Mouse (Mus musculus) frontal cortex, postnatal 36 days (tissue): Measurements from ENCODE around the gene Catsper3.

Experiments
- DNase-seq, 2 experiments: peaks; one replicate each; pipeline ENCODE4 v3.0.0; 2022; ENCODE audit warnings: low spot score in 2 of 2

Gene Catsper3

DNA sequence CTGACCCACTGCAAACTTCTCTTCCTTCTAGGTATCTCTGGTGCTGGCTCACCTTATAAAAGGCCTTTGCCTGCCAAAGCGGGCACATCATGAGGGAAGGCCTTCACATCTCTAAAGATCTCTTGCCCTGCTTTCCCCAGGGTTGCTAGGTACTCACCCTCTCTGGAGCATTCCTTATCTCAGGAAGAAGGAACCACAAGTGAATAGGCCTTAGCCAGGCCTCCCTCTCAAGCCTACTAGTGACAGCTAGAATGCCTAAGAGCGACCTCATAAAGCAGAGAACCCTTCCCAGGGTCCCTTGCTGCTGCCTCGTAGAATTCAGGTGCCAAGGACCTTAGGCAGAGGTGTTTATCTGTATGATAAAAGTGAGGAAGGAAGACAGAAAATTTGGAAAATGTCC is at the start of gene Catsper3:
Gene Catsper3, plus strand, starts transcription at position 301 of the 400 bp plus-strand sequence.
- DNase-seq = no peak

DNA sequence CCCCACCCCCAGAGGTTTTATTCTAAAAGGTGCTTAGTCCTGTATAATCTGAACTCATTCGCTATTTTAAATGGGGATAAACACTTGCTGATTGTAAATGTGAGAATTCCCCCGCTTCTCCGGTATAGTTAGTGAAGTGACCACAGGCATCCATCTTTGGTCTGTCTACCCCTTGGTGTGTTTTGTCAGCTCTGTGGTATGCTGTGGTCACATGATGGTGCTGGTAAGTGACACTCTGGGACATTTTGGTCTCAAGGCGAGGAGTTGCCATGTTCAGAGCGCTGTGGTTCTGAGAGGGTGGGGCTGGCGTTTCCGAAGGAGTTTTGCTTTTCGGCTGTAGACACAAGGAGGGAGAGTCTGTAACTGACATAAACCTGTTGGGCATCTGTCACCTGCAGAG is 46.5 kb upstream of the Catsper3 start:
- no peak for DNase-seq

DNA sequence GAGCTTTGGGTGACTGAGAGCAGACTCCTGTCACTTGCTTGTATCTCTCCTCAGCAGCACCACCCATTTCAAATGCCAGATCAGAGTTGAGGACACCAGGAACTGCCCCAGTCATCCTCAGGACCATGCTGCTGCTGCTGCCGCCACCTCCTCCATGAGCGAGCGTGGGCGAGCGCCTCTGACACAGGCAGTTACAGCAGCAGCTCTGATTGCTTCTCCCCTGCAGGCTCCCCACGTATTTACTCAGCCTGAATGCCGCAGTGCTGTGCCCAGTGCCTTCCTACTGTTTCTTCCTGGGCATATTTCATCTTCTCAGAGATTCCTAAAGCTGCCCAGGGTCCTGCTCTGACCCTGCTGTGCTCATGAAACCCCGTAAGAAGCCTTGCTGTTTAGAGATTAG is 42.1 kb upstream of the Catsper3 start:
- no peak for DNase-seq

DNA sequence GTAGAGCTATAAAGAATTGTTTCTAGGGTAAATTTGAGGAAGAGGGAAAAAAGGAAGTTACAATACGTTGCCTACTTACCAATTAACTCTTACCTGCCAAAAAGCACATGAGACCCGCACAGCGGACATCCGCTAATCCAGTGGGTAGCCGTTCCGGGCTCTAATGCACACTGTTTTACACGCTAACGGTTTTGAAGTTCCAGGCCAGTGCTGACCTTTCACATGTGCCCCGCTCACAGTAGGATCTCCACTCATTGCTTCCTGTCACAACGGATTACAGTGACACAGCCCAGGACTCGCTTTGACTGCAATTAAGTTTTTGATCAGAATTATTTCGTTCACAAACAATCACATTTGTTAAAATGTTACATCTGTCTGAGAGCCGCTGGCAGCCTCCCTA is 30.0 kb upstream of the Catsper3 start:
- DNase-seq = no peak

DNA sequence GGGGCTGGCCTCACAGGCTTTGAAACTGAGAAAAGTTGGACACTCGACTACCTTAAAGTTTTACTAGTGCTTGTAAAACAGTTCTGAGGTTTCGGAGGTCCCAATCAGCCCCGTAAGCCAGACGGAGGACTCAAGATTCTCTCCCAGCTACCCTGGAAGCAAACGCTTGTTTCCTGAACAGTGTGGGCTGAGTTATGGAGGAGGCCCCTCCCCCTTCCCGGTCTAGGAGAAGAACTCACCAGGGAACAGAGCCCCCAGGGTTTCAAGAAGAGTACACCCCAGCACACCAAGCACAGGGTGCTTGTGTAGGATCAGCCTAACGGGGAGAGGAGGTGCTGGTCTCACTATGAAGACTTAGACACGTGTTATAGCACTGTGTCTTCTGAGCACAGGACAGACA is 27.6 kb upstream of the Catsper3 start:
- DNase-seq = no peak

DNA sequence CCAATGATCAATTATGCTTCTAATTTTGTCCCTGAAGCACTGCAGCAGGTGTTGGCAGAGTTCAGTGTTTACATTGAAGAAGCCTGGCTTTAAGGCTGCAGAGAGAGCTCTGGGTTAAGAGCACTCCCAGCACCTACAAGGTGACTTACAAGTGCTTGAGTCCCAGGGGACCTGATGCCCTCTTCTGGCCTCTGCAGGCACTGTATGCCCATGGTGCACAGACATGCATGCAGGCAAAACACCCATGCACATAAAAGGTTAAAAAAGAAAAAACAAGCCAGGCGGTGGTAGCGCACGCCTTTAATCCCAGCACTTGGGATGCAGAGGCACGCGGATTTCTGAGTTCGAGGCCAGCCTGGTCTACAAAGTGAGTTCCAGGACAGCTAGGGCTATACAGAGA is 26.7 kb upstream of the Catsper3 start:
- DNase-seq = no peak

DNA sequence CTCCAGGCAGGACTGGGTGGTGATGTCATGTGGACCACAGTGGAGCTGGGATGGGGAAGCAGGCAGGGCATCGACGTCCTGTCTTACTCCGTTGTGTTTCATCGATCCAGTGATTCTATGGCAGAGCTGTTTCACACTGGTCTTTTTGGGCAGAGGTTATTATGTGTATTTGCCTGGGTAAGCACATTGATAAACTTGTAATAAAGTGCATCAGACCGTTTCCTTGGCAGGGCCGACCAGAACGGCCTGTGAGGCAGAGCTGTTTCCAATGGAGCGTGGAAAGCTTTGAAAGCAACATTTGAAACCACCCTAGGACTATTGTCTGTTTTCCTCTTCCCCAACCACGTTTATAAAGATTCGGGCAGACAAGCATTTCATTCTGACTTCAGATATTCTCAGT is 23.8 kb upstream of the Catsper3 start:
- no peak for DNase-seq

DNA sequence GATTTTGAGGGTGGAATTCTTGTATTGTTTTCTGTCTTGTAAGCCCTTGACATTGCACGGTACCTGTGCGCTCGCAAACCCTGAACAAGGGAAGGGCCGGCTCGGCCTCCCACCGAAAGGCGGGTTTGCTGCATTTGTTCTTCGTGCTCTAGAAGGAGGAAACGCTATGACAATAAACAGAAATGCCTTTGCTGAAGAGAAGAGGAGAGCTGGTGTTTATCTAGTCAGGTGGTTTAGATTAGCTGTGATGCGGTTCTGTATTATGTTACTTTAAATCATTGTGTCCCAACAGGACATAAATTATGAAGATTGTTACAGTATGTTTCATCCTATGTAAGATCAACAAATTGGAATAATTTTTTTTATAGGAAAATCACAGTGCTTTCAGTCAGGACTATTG is 22.9 kb upstream of the Catsper3 start:
- DNase-seq = no peak

DNA sequence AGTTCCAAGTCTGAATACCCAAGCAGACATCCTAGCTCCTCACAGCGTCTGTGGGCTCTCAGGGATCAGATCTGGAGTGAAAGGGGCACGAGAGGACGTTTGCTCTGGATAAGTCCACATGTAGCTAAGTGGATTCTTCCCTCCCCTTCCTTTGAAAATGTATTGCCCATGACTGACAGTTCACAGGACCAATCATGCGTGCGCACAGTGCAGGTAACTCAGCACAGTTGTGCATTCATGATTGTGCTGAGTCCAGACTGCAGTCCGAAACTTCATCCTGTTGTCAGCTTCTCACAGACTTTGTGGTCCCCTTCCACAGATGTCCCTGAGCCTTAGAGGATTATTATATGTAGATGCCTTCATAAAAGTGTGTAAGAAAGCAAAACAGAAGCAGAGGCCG is 10.0 kb upstream of the Catsper3 start:
- DNase-seq = no peak

DNA sequence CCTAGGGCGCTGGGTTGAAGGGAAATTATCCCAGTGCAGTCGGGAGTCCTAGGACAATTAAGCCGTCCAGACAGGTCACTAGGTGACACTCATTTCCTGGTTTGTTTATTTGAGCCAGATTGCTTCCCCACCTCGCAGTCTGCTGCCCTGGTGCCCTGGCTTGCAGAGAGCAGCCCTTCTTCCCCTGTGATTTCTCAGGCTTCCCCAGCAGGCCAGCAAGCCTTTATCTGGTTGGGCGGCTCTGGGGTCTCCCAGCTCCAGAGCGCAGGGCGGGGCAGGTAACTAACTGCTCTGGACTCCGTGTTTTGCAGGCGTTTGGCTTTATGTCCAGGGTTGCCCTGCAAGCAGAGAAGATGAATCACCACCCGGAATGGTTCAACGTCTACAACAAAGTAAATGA is 9.3 kb upstream of the Catsper3 start:
- no peak for DNase-seq

DNA sequence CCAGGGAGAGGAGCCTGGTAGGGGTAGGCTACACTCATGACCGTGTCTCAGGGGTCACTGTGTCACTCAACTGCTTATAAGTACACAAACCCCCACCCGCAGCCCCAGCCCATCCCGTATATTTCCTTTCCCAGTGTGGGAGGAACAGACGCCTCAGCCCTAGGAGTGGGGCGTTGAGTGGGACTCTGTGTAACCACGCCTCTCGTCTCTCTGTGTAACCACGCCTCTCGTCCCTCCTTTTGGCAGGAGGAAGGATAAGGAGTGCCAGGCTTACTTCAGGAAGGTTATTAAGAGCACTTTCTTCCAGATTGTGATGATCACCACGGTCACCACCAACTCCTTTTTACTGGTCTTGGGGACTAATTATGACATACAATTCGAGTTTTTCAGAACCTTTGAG is 1.8 kb downstream of the Catsper3 start:
- no peak for DNase-seq

DNA sequence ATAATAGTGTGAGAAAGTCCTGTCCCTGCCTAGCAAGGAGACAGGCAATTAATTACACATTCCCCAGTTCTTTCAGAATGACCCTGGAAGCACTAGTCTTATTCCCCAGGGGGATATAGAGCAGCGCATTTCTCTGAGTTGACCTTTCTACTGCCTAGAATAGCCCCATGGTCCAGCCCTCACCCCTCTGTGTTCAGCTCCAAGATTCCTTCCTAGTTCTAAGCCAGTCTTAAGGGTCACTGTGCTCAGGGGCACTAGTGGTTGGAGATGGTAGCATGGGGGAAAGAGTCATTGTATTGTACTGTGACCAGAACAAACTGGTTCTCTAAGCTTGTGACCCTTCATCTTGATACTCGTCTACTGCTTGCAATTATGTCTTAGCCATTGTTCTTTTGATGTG is 16.9 kb downstream of the Catsper3 start:
- DNase-seq = no peak

DNA sequence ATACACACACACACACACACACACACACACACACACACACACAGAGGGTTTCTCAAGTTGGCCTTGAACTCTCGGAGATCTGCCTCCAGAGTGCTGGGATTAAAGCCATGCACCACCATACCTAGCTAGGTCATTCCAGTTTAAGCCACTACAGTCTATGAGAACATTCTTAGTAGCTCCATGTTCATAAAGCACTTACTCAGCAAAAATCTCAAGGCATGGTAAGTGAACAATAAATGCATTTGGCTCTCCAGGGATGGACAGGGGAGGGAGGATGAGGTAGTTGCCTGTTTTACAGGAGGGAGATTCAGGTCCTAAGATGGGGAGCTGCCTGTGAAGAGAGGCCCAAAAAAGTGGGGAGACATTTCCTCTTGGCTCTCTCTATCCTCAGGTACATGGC is 19.6 kb downstream of the Catsper3 start:
- no peak for DNase-seq

DNA sequence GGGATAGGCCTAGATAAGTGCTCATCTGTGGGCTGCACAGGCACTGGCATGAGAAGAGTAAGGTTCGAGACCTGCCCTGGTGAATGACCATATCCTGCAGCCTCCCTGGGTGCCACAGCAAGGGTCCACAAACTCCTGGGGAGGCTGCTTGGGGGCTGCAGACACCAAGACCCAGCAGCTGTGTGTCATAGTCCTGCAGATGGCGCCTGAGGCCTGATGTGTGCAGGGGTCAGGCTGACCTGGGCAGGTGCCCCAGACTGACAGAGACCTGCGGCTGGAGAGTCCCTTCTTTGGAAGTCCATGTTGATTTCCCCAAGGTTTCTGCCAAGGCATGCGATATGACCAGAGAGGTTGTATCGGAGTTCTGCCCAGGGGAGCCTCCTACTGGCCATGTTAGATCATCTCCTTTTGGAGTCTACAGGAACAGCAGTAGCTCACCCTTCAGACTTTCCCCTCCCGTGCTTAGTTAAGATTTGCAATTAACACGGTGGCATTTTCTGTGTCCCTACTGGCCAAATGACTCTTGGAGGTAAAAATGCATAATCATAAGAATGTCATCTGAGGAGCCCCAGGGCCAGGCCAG is 24.8 kb downstream of the Catsper3 start:
- DNase-seq = no peak

DNA sequence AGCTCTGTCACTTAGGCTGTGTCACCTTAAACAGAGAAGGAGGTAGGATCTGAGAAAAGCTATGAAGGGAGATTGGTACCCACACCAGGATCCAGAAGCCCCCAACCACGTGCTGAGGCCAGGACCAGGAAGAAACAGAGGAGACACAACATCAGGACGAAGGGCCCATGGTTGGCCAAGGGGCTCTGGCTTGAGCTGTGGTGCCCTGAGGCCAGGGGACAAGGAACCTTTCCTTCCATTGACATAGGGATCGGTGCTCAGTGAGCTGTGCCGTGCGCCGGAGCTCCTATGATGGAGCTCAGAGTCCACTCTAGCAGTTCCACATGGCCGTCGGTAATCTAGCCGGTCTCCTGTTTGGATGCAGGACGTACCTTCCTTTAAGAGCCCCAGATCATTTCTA is 25.3 kb downstream of the Catsper3 start:
- no peak for DNase-seq

DNA sequence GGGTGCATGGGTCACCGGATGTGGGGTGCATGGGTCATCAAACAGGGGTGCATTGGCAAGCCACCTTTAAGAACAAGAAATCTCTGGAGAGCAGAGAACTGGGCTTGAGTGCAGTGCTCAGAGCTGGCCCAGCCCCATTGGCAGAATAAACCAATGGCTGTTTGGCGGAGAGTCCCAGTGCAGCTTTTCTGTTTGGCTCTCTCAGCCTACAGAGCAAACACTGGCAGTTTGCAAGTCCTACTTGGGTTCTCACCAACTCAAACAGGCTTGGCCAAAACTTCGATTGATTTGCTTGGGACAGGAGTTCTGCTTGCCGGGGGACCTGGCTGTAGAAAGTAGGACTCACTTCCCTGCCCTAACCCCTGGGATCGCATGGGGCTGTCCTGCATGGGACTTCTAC is 26.6 kb downstream of the Catsper3 start:
- DNase-seq = no peak

DNA sequence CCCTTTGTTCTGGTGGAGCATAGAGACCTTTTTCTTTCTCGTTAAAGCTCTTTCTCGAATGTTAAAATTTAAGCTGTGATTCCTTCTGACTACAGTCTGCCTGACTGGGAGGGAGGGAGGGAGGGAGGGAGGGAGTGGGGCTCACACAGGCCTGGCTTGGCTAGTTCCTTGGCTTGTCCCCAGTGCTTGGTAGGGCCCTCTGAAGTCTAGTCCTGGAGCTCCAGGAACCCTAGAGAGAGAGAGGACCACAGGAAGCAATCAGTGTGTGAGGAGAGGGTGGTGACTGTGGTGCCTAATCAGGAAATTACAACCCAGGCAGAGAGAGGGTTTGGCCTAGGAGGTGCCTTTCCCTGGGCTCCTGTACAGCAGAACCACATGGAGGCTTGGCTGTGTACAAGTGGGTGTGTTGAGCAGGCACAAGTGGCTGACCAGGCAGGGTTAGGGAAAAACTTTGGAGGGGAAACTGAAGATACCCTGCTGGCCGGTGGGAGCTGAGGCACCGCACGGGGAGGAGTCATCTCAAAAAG is 29.2 kb downstream of the Catsper3 start:
- no peak for DNase-seq

DNA sequence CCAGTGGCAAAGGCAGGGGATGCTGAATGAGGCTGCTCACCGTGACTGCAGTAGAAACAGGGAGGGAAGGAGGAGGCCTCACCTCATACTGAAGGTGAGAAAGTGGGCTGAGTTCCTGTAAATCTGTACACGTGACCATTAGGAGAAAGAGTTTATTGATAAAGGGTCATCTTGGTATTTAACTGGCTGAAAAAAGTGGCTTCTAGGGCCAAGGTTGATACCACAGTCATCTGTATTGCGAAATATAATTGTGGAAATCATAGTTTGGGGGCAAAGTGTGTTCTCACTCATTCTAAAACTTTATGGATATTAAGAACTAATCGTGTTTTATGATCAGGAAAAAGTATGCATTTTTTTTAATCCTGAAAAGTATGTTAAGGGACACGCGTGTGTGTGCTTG is 30.5 kb downstream of the Catsper3 start:
- no peak for DNase-seq

DNA sequence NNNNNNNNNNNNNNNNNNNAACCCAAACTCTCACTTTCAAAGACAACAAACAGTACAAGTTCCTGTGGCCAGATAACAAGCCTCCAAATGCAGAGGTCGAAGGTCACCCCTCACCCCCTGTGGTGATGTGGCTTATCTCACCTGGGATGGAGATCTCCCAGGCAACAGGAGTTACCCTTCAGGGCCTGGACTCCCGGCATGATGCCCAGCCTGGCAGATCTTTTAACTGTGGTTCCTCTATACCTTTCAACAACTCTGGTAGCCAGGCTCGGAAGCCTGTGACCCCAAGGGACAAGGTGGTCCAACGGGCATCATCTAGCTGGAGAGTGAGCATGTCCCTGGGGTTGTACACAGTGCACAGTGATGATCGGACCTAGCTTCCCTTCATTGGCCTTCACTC is 38.1 kb downstream of the Catsper3 start:
- DNase-seq = no peak

DNA sequence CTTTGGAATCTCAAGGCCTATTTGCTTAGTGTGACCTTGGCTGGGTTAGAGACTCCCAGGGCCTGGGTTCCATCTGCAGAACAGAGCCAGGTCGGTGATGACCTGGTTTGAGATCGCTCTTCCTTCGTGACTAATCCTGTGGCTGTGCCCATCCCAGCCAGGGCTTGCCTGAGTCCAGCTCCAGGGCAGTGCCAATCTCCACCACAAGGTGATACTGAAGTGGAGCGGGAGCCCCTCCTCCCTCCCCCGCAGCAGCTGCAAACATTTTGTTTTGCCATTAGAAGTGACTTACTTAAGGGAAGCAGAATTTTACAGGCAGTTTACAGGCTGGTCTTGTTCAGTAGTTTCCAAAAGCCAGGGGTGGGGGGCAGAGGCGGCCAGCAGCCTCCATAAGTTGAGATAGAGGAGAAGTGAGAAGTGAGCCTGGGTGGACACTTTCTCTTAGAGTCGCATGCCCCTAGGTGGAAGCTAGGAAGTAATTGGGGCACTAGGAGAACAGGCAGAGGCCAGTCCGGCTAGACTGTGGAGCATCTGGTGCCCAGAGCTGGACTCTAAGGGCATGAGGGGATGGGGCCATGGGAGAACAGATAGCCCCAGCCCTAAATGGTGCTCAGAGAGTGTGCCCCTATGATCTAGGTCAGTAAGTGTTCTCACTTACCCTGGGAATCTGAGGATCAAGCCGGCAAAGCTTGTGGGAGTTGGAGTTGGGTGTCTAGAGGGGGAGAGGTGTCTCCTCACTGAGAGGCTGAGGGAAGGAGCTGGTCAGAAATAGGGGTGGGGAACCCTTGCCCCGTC is 40.0 kb downstream of the Catsper3 start:
- no peak for DNase-seq

DNA sequence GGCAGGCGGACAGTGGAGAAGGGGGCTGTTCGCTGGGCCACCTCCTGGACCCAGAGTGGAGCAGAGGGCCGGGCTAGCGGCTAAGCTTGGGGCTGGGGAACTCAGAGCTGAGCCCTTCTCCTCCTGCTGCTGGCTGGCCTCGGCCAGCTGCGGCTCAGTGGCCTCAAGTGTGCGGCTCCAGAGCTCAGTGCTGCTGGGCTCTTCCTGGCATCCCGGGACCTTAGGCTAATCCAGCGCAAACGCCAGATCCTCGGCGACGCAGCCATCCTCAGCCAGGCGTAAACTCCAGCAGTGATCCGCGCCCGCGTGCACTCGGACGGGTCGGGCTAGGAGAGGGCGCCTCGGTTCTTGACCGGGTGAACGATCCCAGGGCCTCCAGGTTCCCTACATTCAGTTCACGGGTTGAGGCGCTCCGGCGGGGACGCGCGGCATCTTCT is 40.9 kb downstream of the Catsper3 start:
- DNase-seq = no peak

DNA sequence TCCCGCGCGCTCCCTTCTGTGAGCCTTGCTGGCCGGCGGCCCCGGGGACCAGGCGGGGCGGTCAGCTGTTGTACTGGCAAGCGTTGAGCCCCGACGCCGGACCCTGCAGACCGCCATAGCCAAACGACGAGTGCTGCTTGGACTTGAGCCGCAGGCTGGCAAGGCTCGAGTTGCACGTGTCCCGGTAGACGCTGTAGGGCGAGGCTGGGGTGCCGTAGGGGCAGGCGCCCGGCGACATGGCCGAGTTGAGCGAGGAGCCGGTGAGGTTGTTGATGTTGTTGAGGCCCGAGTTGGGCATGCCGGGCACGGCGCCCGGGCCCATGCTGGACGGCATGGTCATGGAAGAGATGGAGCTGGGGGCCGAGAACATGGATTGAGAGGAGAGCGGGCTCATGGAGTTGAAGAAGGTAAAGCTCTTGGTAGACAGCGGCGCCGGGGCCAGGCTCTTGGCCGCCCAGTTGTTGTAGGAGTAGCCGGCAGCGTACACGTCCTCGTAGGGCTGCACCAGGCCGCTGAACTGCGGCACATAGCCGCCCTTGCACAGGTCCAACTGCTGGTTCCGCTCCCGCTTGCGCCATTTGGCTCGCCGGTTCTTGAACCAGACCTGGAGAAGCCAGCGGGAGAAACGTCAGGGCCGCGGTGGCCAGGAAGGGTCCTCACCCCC is 41.8 kb downstream of the Catsper3 start:
- no peak for DNase-seq
